Mouse (Mus musculus) limb, embryonic 11.5 days (tissue): Measurements from ENCODE around the gene Dll4. TPM values are rescaled to one million over a fixed set of nuclear protein-coding genes. Genes with fewer than 3 reads are reported as not detected.
A peak's percentile ranks its signal among the peaks of the same experiment; 100 is the strongest.

Experiments
- ATAC-seq: fragments of 200-750 bp; cut with Nextera tagmentation; 2 replicates; pipeline ENCODE4 v1.8.0; 2017; ENCODE audit warnings: low read depth; ENCODE audit not compliant: insufficient number of reproducible peaks, low FRiP score, low TSS enrichment
- DNase-seq: peaks from one replicate; pipeline ENCODE4 v3.0.0-alpha.2; 2015; ENCODE audit warnings: low spot score
- H3K27ac ChIP-seq: fragments of 300-500 bp; sonication (generic); replicated peaks from 2 replicates; pipeline ENCODE4 v1.5.1; 2014; ENCODE audit warnings: low read depth, mild to moderate bottlenecking, low read length
- H3K27me3 ChIP-seq: fragments of 300-500 bp; sonication (generic); 2 replicates; pipeline ENCODE4 v1.6.1; 2014; ENCODE audit warnings: mild to moderate bottlenecking, low read length, mixed read lengths; ENCODE audit not compliant: control insufficient read depth, insufficient read depth
- H3K36me3 ChIP-seq: fragments of 300-500 bp; sonication (generic); 2 replicates; pipeline ENCODE4 v1.6.1; 2014; ENCODE audit warnings: mild to moderate bottlenecking, low read length, moderate library complexity, mixed read lengths; ENCODE audit not compliant: control insufficient read depth, insufficient read depth
- H3K4me1 ChIP-seq: fragments of 300-500 bp; sonication (generic); 2 replicates; pipeline ENCODE4 v1.6.1; 2014; ENCODE audit warnings: low read length, mixed read lengths; ENCODE audit not compliant: control insufficient read depth, insufficient read depth
- H3K4me2 ChIP-seq: fragments of 300-500 bp; sonication (generic); 2 replicates; pipeline ENCODE4 v1.6.1; 2014; ENCODE audit warnings: low read depth, mild to moderate bottlenecking, moderate library complexity; ENCODE audit not compliant: severe bottlenecking
- H3K4me3 ChIP-seq: fragments of 300-500 bp; sonication (generic); 2 replicates; pipeline ENCODE4 v1.5.1; 2014; ENCODE audit warnings: low read depth, low read length
- H3K9ac ChIP-seq: fragments of 300-500 bp; sonication (generic); 2 replicates; pipeline ENCODE4 v1.6.1; 2014; ENCODE audit warnings: mild to moderate bottlenecking, low read length
- H3K9me3 ChIP-seq: fragments of 300-500 bp; sonication (generic); 2 replicates; pipeline ENCODE4 v1.6.1; 2016; ENCODE audit warnings: low read length; ENCODE audit not compliant: control insufficient read depth
- WGBS: fragments of 180-500 bp; shearing (Covaris S2); extraction: QIAGEN DNeasy Blood & Tissue Kit; methylation state at CpG from one replicate; pipeline ENCODE4 v1.1.7; 2014; 5-methylcytosine and 5-hydroxymethylcytosine counted together
- polyA plus RNA-seq: library from polyadenylated mRNA; unstranded; fragments of >200 nt; fragmentation: Nextera tagmentation; extraction: Ambion mirVana; gene quantifications from 2 replicates; pipeline ENCODE4 v1.2.1, GENCODE M21; 2014

The Dll4 gene
- 3.1 and 3.4 TPM in 2 replicates for polyA plus RNA-seq

- Histone ChIP-seq H3K9me3 (no peaks in the 10 kb centered on the region), H3K27me3 (peaks cover 97% of the 10 kb centered on the region), H3K27ac (no peak within 1 kb of the TSS), H3K4me2 (peak within 1 kb of the TSS; percentile 69), H3K4me1 (peaks cover 38% of the 10 kb centered on the region), H3K36me3 (no peaks in the 10 kb centered on the region), H3K4me3 (peak within 1 kb of the TSS; percentile 36), H3K9ac (peak within 1 kb of the TSS; percentile 24; the same call in 1 of the 2 replicates)
- WGBS = under 1% methylated on average over 31 of the region's 33 CpGs
- peak; percentile 60 for DNase-seq
- ATAC-seq = no peak
Observed at GRCm38 (mm10) chr2:119325568-119326143, at the start of gene Dll4. TSS of gene Dll4 (plus strand) at chr2:119325784.

DNA sequence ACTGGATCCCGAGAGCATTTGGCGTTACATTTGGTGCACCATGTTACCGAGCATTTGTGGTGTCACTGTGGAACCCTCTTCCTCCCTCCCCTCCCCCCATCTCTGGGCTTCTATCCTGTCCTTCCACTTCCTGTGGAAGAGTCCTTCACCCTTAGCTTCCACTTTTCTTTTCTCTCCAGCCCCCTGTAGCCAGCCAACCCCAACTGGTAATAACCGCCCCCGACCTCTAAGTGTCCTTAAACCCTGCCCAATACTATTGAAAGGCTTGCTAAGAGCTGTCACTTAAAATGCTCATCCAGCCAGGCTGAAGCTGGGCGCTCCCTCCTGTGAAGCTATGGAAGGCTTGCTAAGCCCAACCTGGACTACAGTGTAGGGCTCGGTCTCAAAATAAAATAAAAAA is 48.7 kb upstream of the Dll4 start:
- Histone ChIP-seq H3K27ac (no peak overlapping the region), H3K4me2 (no peak overlapping the region), H3K9ac (no peak overlapping the region), H3K27me3 (no peaks in the 10 kb centered on the region), H3K9me3 (no peaks in the 10 kb centered on the region), H3K36me3 (no peaks in the 10 kb centered on the region), H3K4me3 (no peak overlapping the region), H3K4me1 (no peaks in the 10 kb centered on the region)
- ATAC-seq = no peak
- 79% methylated on average over 7 of the region's 7 CpGs for WGBS
- no peak for DNase-seq

- no peak overlapping the region for H3K4me2 ChIP-seq
- H3K27me3 ChIP-seq = no peaks in the 10 kb centered on the region
- no peaks in the 10 kb centered on the region for H3K36me3 ChIP-seq
- DNase-seq = no peak
- no peak overlapping the region for H3K27ac ChIP-seq
- H3K9ac ChIP-seq = no peak overlapping the region
- no peak for ATAC-seq
- H3K4me3 ChIP-seq = no peak overlapping the region
- H3K4me1 ChIP-seq = no peaks in the 10 kb centered on the region
- H3K9me3 ChIP-seq = no peaks in the 10 kb centered on the region
- 91% methylated on average over 23 of the region's 23 CpGs for WGBS
Observed at GRCm38 (mm10) chr2:119277810-119278209, 47.8 kb upstream of the Dll4 start.

GRCm38 (mm10) chr2:119281899-119282565 is 43.6 kb upstream of the Dll4 start:
- Histone ChIP-seq H3K4me2 (no peak overlapping the region), H3K9ac (no peak overlapping the region), H3K9me3 (no peaks in the 10 kb centered on the region), H3K27ac (no peak overlapping the region), H3K27me3 (no peaks in the 10 kb centered on the region), H3K4me3 (no peak overlapping the region), H3K36me3 (no peaks in the 10 kb centered on the region), H3K4me1 (0 out of 2 replicates have a peak, but pooled peaks cover 2% of the 10 kb centered on the region)
- ATAC-seq = no peak
- DNase-seq = no peak
- WGBS = 79% methylated on average over 7 of the region's 7 CpGs

DNA sequence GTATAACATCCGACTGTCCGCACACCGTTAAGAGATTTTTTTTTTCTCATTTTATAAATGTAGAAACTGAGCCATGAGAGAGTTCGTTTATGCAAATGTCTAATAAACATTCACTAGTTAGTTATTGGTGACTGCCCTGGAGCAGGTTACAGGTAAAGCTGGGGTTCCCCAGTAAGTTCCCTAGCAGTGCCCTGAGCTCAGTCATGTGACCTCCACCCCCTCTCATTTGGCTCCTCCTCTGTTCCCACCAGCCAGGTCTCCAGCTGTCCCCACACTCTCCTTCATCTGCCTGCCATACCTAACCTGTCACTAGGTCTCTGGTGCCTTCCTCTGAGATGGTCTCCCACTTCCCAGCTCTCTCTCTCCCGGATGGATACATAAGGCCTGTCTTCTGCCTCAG is 38.2 kb upstream of the Dll4 start:
- H3K4me3 ChIP-seq = no peak overlapping the region

DNA sequence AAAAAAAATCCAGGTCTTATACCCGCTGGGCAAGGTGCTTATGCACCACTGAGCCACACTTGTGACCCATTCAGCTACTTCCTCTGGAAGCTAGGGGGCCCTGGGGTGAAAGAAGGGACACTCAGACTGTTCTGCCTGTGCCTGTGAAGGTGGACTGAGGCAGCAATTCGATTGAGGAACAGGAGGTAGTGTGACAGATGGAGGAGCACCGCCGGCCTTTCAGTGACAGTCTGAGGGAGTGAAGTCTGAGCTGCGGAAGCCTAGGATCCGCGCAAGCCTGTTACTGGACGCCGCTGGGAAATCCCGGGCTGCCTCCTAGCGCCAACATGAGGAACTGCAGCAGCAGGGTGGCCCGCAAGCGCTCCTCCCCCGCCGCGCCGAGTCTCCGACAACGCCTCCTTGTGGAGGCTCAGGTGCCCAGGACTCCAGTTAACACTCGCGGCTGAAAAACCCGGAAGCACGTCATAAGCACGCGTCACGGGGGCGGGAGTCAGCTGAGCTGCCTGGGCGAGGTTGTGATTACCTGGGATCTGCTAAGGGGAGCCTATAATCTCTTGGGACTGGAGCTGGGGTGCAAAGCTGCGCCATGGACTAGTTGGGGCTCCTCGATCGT is 37.2 kb upstream of the Dll4 start, which contains the start of gene Vps18:
Gene Vps18 (plus strand): TSS at position 471 of the 613 bp plus-strand sequence.
- peak; percentile 100 for DNase-seq
- peak; percentile 92 for ATAC-seq
- Histone ChIP-seq H3K4me3 (peak within 1 kb of the TSS; percentile 74), H3K27ac (no peak within 1 kb of the TSS), H3K9ac (peak within 1 kb of the TSS; percentile 79), H3K4me1 (peaks cover 2% of the 10 kb centered on the region; the same call in 1 of the 2 replicates), H3K4me2 (peak within 1 kb of the TSS; percentile 90), H3K27me3 (no peaks in the 10 kb centered on the region), H3K9me3 (no peaks in the 10 kb centered on the region), H3K36me3 (peaks cover 5% of the 10 kb centered on the region; the same call in 1 of the 2 replicates)
- WGBS = under 1% methylated on average over 31 of the region's 31 CpGs

More for the DNA sequence above, 38.2 kb upstream of the Dll4 start:
- Histone ChIP-seq H3K27me3 (no peaks in the 10 kb centered on the region), H3K9ac (no peak overlapping the region), H3K4me1 (peaks cover 4% of the 10 kb centered on the region; the same call in 1 of the 2 replicates), H3K36me3 (0 out of 2 replicates have a peak, but pooled peaks cover 3% of the 10 kb centered on the region), H3K27ac (no peak overlapping the region), H3K9me3 (no peaks in the 10 kb centered on the region), H3K4me2 (no peak overlapping the region)
- DNase-seq = no peak
- ATAC-seq = no peak
- 87% methylated on average over 5 of the region's 5 CpGs for WGBS

GRCm38 (mm10) chr2:119289014-119289416 is 36.6 kb upstream of the Dll4 start:
- DNase-seq (no peak), ATAC-seq (no peak)
- Histone ChIP-seq H3K27me3 (no peaks in the 10 kb centered on the region), H3K4me3 (peak overlapping the region; percentile 74), H3K27ac (no peak overlapping the region), H3K9ac (peak overlapping the region; percentile 79), H3K4me1 (peaks cover 2% of the 10 kb centered on the region; the same call in 1 of the 2 replicates), H3K9me3 (no peaks in the 10 kb centered on the region), H3K4me2 (peak overlapping the region; percentile 90), H3K36me3 (peaks cover 8% of the 10 kb centered on the region; the same call in 1 of the 2 replicates)
- WGBS = 3% methylated on average over 11 of the region's 11 CpGs

DNA sequence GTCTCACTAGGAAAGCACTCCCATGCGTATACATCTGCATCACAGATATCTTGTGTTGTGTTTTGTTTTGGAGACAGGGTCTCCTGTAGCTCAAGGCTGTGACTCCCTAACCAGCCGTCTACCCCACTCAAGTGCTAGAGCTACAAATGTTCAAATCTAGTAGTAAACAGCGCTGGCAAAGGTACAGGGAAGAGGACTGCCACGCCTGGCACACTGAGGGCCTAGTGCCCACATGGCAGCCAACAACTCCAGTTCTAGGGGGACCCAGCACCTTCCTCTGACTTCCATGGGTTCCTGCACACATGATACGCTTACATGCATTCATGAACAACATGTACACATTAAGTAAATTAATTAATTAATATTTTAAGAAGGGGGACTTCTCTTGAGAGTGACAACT is 33.3 kb upstream of the Dll4 start:
- Histone ChIP-seq H3K9ac (no peak overlapping the region), H3K36me3 (peaks cover 17% of the 10 kb centered on the region; the same call in 1 of the 2 replicates), H3K27ac (no peak overlapping the region), H3K9me3 (no peaks in the 10 kb centered on the region), H3K4me2 (no peak overlapping the region), H3K4me1 (peaks cover 2% of the 10 kb centered on the region; the same call in 1 of the 2 replicates), H3K4me3 (no peak overlapping the region), H3K27me3 (no peaks in the 10 kb centered on the region)
- 93% methylated on average over 5 of the region's 5 CpGs for WGBS
- DNase-seq = no peak
- no peak for ATAC-seq
